Mouse (Mus musculus) stomach, embryonic 14.5 days (tissue): ENCODE results near the gene Thpo. TPM values are rescaled to one million over a fixed set of nuclear protein-coding genes. Genes with fewer than 3 reads are reported as not detected.
A peak's percentile ranks its signal among the peaks of the same experiment; 100 is the strongest.

Source experiments
- ATAC-seq: fragments of 200-750 bp; cut with Nextera tagmentation; 2 replicates; pipeline ENCODE4 v1.8.0; 2017; ENCODE audit warnings: low read depth, moderate TSS enrichment; ENCODE audit not compliant: insufficient number of reproducible peaks, insufficient read depth, low FRiP score
- H3K27ac ChIP-seq: fragments of 300-500 bp; sonication (generic); 2 replicates; pipeline ENCODE4 v1.5.1; 2014; ENCODE audit warnings: mild to moderate bottlenecking, low read length, moderate library complexity, mixed read lengths
- H3K27me3 ChIP-seq: fragments of 300-500 bp; sonication (generic); 2 replicates; pipeline ENCODE4 v1.6.1; 2014; ENCODE audit warnings: low read length, control low read depth, mixed read lengths; ENCODE audit not compliant: control insufficient read depth, insufficient read depth
- H3K36me3 ChIP-seq: fragments of 300-500 bp; sonication (generic); 2 replicates; pipeline ENCODE4 v1.6.1; 2014; ENCODE audit warnings: mild to moderate bottlenecking, control low read depth, low read length, moderate library complexity, mixed read lengths; ENCODE audit not compliant: control insufficient read depth, insufficient read depth
- H3K4me1 ChIP-seq: fragments of 300-500 bp; sonication (generic); 2 replicates; pipeline ENCODE4 v1.6.1; 2014; ENCODE audit warnings: low read length, control low read depth, mixed read lengths; ENCODE audit not compliant: control insufficient read depth, insufficient read depth
- H3K4me2 ChIP-seq: fragments of 300-500 bp; sonication (generic); replicated peaks from 2 replicates; pipeline ENCODE4 v1.6.1; 2014; ENCODE audit warnings: low read depth, low read length, control low read depth
- H3K4me3 ChIP-seq: fragments of 300-500 bp; sonication (generic); 2 replicates; pipeline ENCODE4 v1.5.1; 2014; ENCODE audit warnings: low read depth, low read length, control low read depth
- H3K9ac ChIP-seq: fragments of 300-500 bp; sonication (generic); replicated peaks from 2 replicates; pipeline ENCODE4 v1.6.1; 2014; ENCODE audit warnings: low read depth, mild to moderate bottlenecking, control low read depth, low read length, moderate library complexity, mixed read lengths
- H3K9me3 ChIP-seq: fragments of 300-500 bp; sonication (generic); 2 replicates; pipeline ENCODE4 v1.6.1; 2016; ENCODE audit warnings: low read depth, low read length, control low read depth; ENCODE audit not compliant: control insufficient read depth
- WGBS: fragments of 180-500 bp; shearing (Covaris S2); extraction: QIAGEN DNeasy Blood & Tissue Kit; methylation state at CpG from one replicate; pipeline ENCODE4 v1.1.7; 2014; 5-methylcytosine and 5-hydroxymethylcytosine counted together
- polyA plus RNA-seq: library from polyadenylated mRNA; unstranded; fragments of >200 nt; fragmentation: Nextera tagmentation; extraction: Ambion mirVana; gene quantifications from 2 replicates; pipeline ENCODE4 v1.2.1, GENCODE M21; 2014

Thpo gene
- polyA plus RNA-seq, 1 experiment from 2014 or later, result 0.88 TPM

- H3K36me3 ChIP-seq, result 0 out of 2 replicates have a peak, but pooled peaks cover 4% of the 10 kb centered on the region
- WGBS, result 50% methylated on average over 4 of the region's 4 CpGs
- no peaks in the 10 kb centered on the region for H3K27me3 ChIP-seq
- no peaks in the 10 kb centered on the region for H3K9me3 ChIP-seq
- H3K4me1 ChIP-seq, result peaks cover 6% of the 10 kb centered on the region; the same call in 1 of the 2 replicates
- no peak for ATAC-seq
- H3K27ac ChIP-seq, result no peak overlapping the region
- no peak overlapping the region for H3K4me2 ChIP-seq
- H3K4me3 ChIP-seq, result no peak overlapping the region
- no peak overlapping the region for H3K9ac ChIP-seq
Measured at GRCm38 (mm10) chr16:20722736-20723135, 11.6 kb downstream of the Thpo start.

GRCm38 (mm10) chr16:20721808-20722207, 12.5 kb downstream of the Thpo start:
- no peak overlapping the region for H3K4me2 ChIP-seq
- ATAC-seq, result no peak
- H3K36me3 ChIP-seq, result 0 out of 2 replicates have a peak, but pooled peaks cover 4% of the 10 kb centered on the region
- no peaks in the 10 kb centered on the region for H3K27me3 ChIP-seq
- peaks cover 6% of the 10 kb centered on the region; the same call in 1 of the 2 replicates for H3K4me1 ChIP-seq
- WGBS, result 86% methylated on average over 10 of the region's 10 CpGs
- H3K9me3 ChIP-seq, result no peaks in the 10 kb centered on the region
- no peak overlapping the region for H3K27ac ChIP-seq
- H3K4me3 ChIP-seq, result no peak overlapping the region
- no peak overlapping the region for H3K9ac ChIP-seq

- no peaks in the 10 kb centered on the region for H3K27me3 ChIP-seq
- peak; percentile 25 for ATAC-seq
- 1% methylated on average over 17 of the region's 18 CpGs for WGBS
Measured at GRCm38 (mm10) chr16:20717978-20718670, 16.2 kb downstream of the Thpo start.

GRCm38 (mm10) chr16:20717181-20717977, 16.9 kb downstream of the Thpo start, which contains the start of the genes Polr2h and Clcn2:
Gene Polr2h (plus strand): TSS chr16:20717665.
Gene Clcn2 (minus strand): TSS chr16:20717746.
- peak; percentile 82 for ATAC-seq
- peak within 1 kb of the TSS; percentile 93 for H3K4me2 ChIP-seq
- WGBS, result under 1% methylated on average over 62 of the region's 62 CpGs

More at GRCm38 (mm10) chr16:20717978-20718670, 16.2 kb downstream of the Thpo start:
- H3K36me3 ChIP-seq, result 0 out of 2 replicates have a peak, but pooled peaks cover 4% of the 10 kb centered on the region
- no peaks in the 10 kb centered on the region for H3K9me3 ChIP-seq
- H3K4me3 ChIP-seq, result peak overlapping the region; percentile 58
- H3K4me1 ChIP-seq, result peaks cover 24% of the 10 kb centered on the region; the same call in 1 of the 2 replicates
- H3K27ac ChIP-seq, result peak overlapping the region; percentile 96
- H3K4me2 ChIP-seq, result peak overlapping the region; percentile 93
- H3K9ac ChIP-seq, result peak overlapping the region; percentile 15

GRCm38 (mm10) chr16:20716841-20717180, 17.5 kb downstream of the Thpo start:
- peak overlapping the region; percentile 93 for H3K4me2 ChIP-seq
- no peaks in the 10 kb centered on the region for H3K9me3 ChIP-seq
- no peak for ATAC-seq
- peak overlapping the region; percentile 96 for H3K27ac ChIP-seq
- H3K27me3 ChIP-seq, result no peaks in the 10 kb centered on the region
- H3K36me3 ChIP-seq, result 0 out of 2 replicates have a peak, but pooled peaks cover 4% of the 10 kb centered on the region
- H3K4me3 ChIP-seq, result peak overlapping the region; percentile 58
- peaks cover 24% of the 10 kb centered on the region; the same call in 1 of the 2 replicates for H3K4me1 ChIP-seq
- peak overlapping the region; percentile 56 for H3K9ac ChIP-seq
- under 1% methylated on average over 8 of the region's 8 CpGs for WGBS

More at GRCm38 (mm10) chr16:20717181-20717977, 16.9 kb downstream of the Thpo start, which contains the start of the genes Polr2h and Clcn2:
- H3K27me3 ChIP-seq, result no peaks in the 10 kb centered on the region
- H3K36me3 ChIP-seq, result 0 out of 2 replicates have a peak, but pooled peaks cover 4% of the 10 kb centered on the region
- H3K4me1 ChIP-seq, result peaks cover 24% of the 10 kb centered on the region; the same call in 1 of the 2 replicates
- H3K9ac ChIP-seq, result peak within 1 kb of the TSS; percentile 56
- no peaks in the 10 kb centered on the region for H3K9me3 ChIP-seq
- H3K27ac ChIP-seq, result peak within 1 kb of the TSS; percentile 96
- H3K4me3 ChIP-seq, result peak within 1 kb of the TSS; percentile 58

GRCm38 (mm10) chr16:20715976-20716840, 18.1 kb downstream of the Thpo start:
- H3K4me1 ChIP-seq, result peaks cover 24% of the 10 kb centered on the region; the same call in 1 of the 2 replicates
- no peaks in the 10 kb centered on the region for H3K36me3 ChIP-seq
- no peaks in the 10 kb centered on the region for H3K9me3 ChIP-seq
- H3K27ac ChIP-seq, result peak overlapping the region; percentile 96
- H3K27me3 ChIP-seq, result no peaks in the 10 kb centered on the region
- peak; percentile 86 for ATAC-seq
- H3K4me3 ChIP-seq, result peak overlapping the region; percentile 58
- H3K4me2 ChIP-seq, result peak overlapping the region; percentile 93
- peak overlapping the region; percentile 56 for H3K9ac ChIP-seq
- under 1% methylated on average over 67 of the region's 68 CpGs for WGBS

- Histone ChIP-seq H3K9ac (peak overlapping the region; percentile 56), H3K4me2 (peak overlapping the region; percentile 93), H3K27me3 (no peaks in the 10 kb centered on the region), H3K4me1 (peaks cover 24% of the 10 kb centered on the region; the same call in 1 of the 2 replicates), H3K27ac (peak overlapping the region; percentile 96), H3K36me3 (no peaks in the 10 kb centered on the region), H3K9me3 (no peaks in the 10 kb centered on the region), H3K4me3 (peak overlapping the region; percentile 58)
- 2% methylated on average over 12 of the region's 12 CpGs for WGBS
- no peak for ATAC-seq
Measured at GRCm38 (mm10) chr16:20715566-20715965, 18.7 kb downstream of the Thpo start.
